Mouse (Mus musculus): ENCODE measurements at regions not wholly inside any gene's neighbourhood (a gene's known extent, or its start where the extent isn't known, plus 50 kb on each side); places are given as distances from the start of the nearest gene placed in this dataset.

- DNase-seq: no peak
Measured at GRCm38 (mm10) chr17:9484098-9484497, 62.2 kb downstream of the Gm17728 start.

DNA sequence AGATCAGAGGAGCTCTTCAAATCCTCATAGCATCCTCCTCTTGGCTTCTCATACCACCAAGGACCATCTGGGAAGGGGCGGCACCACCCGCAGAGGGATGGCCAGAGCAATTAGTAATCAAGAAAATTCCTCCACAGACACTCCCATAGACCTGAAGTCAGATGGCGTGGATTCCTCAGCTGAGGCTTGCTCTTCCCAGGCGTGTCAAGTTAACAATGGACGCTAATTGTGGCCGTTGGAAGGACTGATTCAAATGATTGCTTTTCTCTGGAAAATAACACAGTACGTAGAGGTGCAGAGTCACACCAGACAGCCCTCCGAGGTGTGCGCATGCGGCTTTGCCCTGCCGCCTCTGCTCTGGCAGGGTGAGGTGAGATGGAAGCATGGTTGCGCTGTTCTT, 62.7 kb downstream of the Gm17728 start:
- DNase-seq: no peak

- DNase-seq: no peak
Measured at GRCm38 (mm10) chr17:9529340-9529739, 107.5 kb downstream of the Gm17728 start.

- DNase-seq: no peak
Measured at GRCm38 (mm10) chr17:9536090-9536489, 114.2 kb downstream of the Gm17728 start.

- no peak for DNase-seq
Measured at GRCm38 (mm10) chr17:9538371-9538770, 116.5 kb downstream of the Gm17728 start.

- no peak for DNase-seq
Measured at GRCm38 (mm10) chr17:9540156-9540555, 118.3 kb downstream of the Gm17728 start.

DNA sequence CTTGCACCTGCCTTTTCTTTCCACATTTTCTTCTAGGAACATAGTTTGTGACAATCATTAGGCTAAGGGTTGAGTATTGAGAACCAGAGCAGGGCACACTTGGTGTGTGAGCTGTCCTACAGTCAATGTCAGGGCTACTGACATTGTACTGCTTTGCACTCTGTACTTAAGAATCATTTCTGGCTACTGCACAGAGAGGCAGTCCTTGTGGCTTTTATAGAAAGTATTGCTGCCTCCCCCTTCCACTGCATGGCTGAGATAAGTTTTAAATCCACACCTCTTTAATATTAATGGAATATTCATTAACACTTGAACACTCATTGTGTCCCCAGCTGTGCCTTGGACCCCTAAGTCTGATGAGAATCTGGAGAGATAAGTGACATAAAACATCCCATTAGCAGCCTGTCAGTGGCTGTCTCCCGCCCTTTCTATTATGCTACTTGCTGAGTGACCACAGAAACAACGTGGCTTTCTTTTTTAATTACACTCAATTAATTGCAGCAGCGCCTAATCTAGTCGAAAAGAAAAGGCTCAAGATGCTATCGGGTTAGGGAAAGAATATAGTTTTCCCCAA, 121.5 kb downstream of the Gm17728 start:
- no peak for DNase-seq

- DNase-seq: no peak
Measured at GRCm38 (mm10) chr17:9557544-9557943, 112.0 kb downstream of the Pabpc6 start.

DNA sequence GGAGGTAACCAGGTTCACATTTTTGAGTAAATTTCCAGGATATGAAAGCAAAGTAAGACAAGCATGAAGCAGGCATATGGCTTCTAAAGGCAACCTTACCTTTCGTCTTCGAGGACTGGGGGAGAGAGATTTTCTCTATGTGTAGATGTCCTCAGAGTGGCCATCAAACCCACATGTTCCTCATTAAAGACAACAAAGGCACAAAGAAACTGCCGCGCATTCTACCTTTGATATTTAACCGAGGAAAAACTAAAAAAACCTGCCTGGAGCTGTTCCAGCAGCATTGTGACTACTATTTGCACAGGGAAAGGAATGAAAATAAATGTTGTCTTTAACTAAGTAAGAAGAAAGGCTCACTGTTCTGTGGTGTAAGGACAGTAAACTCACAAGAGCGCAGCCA, 102.7 kb downstream of the Pabpc6 start:
- DNase-seq: no peak

DNA sequence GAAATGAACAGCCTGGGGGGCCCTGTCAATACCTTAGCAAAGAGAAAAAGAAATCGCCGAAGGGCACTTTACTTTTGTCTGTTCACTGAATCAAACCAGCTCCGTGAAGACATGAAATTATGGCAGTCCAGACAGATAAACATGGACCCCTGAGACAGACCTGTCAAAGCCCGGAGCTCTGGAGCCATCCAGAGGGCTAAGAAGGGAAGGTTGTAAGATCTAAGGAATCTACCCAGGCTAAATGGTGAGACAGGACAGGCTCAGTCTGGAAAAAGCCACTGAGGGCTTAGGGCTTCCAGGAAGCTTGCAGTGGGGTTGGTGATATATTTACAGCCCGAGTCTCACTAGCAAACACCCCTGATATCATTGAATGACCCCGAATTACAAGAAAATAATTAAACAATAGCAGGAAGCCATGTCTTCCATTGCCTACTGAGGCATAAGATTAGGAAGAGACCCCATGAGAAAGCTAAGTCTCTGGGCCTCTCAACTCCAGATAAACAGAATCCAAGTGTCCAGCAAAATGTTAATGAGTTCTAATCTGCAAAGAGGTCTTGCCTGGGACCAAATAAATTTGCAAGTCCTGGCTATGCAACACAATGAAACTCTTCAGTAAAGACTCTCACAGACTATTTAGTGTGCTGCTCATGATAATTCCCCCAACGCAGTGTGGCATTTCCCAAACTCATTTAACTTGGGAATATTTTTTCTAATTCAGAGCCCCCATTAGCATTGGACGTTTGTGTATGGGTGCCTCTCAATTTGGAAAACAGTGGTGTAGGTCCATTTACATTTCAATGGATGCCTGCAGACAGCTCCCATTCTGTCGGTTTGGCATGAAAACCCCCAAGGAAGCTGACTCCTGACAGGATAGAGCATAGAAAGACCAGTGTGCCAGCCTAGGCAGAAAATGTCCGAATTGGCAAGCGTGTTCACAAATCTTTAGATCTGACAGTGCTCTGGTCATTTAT, 89.8 kb downstream of the Pabpc6 start:
- DNase-seq: peak; percentile 33

GRCm38 (mm10) chr17:9598131-9598530, 71.4 kb downstream of the Pabpc6 start:
- no peak for DNase-seq

GRCm38 (mm10) chr17:9600459-9600858, 69.1 kb downstream of the Pabpc6 start:
- DNase-seq: no peak

All from cerebellum, adult 9-11 months (tissue).